Mouse (Mus musculus): ENCODE results near the gene Fez2. TPM values are rescaled to one million over a fixed set of nuclear protein-coding genes. Genes with fewer than 3 reads are reported as not detected.

The Fez2 gene
- 10 to 100 TPM; 31.6 to 34.9 TPM for total RNA-seq (2021)
- long read RNA-seq, experiment 1, transcript Fez2-201 (8 exons, 1,939 nt) = minor isoform, 22 of 76 reads
- long read RNA-seq, experiment 1, transcript Fez2-202 (9 exons, 2,041 nt) = major isoform, 45 of 76 reads
- long read RNA-seq, experiment 1, partial matches to known transcripts = 1 of 76 reads
- long read RNA-seq, experiment 1, other reads (novel, unspliced or antisense) = 8 of 76 reads
- long read RNA-seq, experiment 2, transcript Fez2-202 (9 exons, 2,041 nt) = major isoform, 55 of 95 reads
- long read RNA-seq, experiment 2, transcript Fez2-201 (8 exons, 1,939 nt) = minor isoform, 19 of 95 reads
- long read RNA-seq, experiment 2, partial matches to known transcripts = 2 of 95 reads
- long read RNA-seq, experiment 2, other reads (novel, unspliced or antisense) = 18 of 95 reads

DNA sequence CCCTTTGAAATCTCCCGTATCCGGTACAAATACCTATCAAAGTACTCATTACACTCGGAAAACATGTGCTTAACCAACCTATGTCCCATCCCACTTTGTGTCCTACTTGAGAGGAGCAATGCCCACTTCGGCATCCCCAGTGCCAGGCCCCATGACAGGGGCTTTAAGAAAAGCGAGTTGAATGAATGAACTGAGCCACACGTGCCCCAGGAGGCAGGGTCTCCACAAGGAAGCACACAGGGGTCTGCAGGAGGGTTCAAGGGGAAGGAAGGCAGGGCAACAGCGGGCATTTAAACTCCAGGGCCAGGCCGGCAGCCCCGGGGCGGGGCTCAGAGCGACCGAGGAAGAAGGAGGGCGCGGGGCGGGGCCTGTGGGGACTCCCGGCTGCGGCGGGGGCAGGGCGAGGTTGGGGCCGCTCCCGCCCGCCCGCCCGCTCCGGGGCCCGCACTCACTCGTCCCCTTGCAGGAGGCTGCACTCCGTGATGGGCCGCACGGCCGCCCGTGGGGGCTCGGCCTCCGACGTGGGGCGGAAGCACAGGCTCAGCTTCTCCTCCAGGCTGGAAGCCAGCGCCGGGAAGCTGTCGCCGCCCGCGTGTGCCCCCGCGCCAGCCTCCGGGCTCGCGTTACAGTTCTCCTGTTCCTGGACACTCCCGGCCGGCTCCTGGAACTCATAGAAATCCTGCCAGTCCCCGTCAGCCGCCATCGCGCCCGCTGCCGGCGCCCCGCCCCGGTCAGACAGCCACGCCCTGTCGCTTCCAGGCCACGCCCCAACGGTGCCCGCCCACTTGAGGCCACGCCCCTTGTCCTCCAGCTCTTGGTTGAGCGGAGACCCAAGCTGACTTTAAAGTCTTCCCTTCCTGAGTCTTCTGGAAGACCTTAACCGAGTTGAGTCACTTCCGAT, at the start of gene Fez2:
Gene Fez2, minus strand, starts transcription at position 772 of the 901 bp plus-strand sequence.
- peak; percentile 89 to 92 for DNase-seq (ENCODE audit: low spot score in 2 of 2)

DNA sequence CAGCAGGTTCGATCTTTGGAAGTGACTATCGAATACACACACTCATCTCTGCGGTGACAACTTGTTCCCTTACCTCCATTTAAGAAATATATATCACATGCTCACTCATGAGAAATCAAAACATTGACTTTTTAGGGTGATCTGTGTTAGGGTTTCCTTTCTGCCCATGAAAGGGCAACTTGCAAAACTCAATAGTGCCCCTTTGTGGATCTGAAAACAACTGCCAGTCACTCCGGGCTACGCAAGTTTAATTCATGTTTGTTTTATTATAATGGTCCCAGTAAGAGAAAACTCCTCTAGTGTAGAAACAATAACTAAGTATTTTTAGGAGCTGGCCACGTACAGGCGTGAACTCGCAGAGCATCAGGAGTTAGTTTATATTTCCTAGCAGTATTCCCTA, 47.5 kb upstream of the Fez2 start:
- peak in 1 of 2 experiments; percentile 15 for DNase-seq (ENCODE audit: low spot score in 2 of 2)

- DNase-seq (ENCODE audit: low spot score in 2 of 2) = no peak
Measured at GRCm38 (mm10) chr17:78465071-78465470, 47.1 kb upstream of the Fez2 start.

DNA sequence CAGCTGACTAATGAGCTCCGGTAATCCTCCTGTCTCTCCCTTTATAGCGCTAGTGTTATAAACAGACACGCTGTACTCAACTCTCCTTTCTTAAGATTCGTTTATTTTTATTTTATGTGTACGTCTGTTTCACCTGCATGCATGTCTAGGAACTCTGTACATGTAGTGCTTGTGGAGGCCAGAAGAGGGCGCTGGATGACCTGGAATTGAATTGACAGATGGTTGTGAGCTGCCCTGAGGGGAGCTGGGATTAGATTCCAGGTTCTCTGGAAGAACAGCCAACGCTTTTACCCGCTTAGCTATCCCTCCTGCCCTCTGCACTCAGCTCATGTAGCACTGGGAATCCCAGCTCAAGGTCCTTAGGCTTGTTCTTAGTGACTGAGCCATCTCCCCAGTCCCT, 42.2 kb upstream of the Fez2 start:
- no peak for DNase-seq (ENCODE audit: low spot score in 2 of 2)

- DNase-seq (ENCODE audit: low spot score in 2 of 2) = peak in 1 of 2 experiments; percentile 18
Measured at GRCm38 (mm10) chr17:78455556-78455955, 37.6 kb upstream of the Fez2 start.

DNA sequence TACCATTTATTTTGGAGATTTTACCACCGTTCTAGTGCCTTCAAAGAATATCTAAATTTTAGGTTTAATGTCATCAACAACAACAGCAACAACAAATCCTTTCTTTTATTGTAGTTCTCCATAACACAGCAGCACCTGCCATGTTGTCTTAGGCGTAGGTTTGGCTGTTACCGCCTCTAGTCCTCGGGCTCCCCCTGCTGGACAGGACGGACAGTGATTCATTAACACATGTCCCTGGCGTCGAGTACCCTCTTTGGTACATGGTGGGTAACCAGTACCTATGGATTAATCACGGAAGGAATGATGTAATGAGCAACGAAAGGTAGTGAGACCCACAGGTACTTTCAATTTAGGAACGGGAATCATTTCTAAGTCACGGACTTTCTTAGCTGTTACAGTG, 37.2 kb upstream of the Fez2 start:
- DNase-seq (ENCODE audit: low spot score in 2 of 2) = peak; percentile 52 to 69

DNA sequence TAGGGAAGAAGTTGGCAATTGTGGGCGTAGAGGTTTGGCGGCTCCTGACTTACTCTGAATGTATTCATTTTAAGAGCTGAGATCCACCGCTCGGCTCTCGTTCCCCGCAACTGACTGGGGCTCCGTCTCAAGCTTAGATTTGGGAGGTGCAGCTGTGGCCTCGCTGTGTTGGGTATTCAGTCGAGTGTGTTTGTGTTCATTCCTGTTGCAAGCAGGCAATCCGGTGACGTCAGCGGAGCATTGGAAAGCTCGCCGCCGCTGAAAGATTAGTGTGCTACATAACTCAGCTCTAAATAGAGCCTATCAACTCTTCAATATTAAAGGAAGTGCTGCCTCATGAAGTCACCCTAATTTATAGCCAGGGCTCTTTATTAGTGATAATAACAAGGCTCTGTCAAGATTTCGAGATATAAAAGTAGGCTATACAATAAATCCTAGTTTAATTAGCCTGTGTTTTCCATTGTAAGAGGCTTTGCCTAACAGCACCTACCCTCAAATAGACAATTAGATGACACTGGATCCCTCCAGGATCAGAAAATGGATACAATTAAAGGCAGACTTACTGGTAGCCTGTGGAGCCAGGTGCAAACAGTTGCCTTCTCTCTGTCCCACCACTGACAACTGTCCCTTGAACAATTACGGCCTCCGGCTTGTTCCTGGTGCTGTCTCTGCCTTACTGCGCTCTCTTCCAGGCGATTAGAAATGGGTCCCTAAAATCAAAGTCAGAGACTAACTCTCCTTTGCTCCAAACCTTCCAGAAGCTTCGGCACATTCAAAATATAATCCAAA, 36.4 kb upstream of the Fez2 start:
- peak; percentile 19 to 44 for DNase-seq (ENCODE audit: low spot score in 2 of 2)

GRCm38 (mm10) chr17:78453529-78453928, 35.6 kb upstream of the Fez2 start:
- no peak for DNase-seq (ENCODE audit: low spot score in 2 of 2)

- no peak for DNase-seq (ENCODE audit: low spot score in 2 of 2)
Measured at GRCm38 (mm10) chr17:78451886-78452285, 33.9 kb upstream of the Fez2 start.

GRCm38 (mm10) chr17:78451332-78451793, 33.4 kb upstream of the Fez2 start:
- DNase-seq (ENCODE audit: low spot score in 2 of 2) = no peak

GRCm38 (mm10) chr17:78449635-78450197, 31.8 kb upstream of the Fez2 start:
- DNase-seq (ENCODE audit: low spot score in 2 of 2) = no peak

DNA sequence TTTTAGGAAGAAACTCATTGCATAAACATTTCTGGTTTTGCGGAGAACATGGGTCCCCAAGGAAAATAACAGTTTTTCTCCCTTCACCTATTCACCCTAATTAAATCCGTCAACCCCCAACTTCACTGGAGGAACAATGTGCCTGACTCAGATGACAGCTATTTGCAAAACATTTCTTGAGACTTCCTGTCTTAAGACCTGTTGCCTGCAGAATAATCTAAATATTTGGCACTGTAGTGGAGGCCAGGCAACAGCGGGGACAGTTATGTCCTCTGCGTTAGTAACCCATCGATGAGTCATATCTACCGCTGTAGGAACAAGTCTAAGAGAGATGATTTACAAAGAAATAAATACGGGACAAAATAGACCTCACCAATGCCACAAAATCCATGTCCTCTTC, 26.9 kb upstream of the Fez2 start:
- no peak for DNase-seq (ENCODE audit: low spot score in 2 of 2)

- DNase-seq (ENCODE audit: low spot score in 2 of 2) = no peak
Measured at GRCm38 (mm10) chr17:78440771-78441170, 22.8 kb upstream of the Fez2 start.

- no peak for DNase-seq (ENCODE audit: low spot score in 2 of 2)
Measured at GRCm38 (mm10) chr17:78437161-78437560, 19.2 kb upstream of the Fez2 start.

DNA sequence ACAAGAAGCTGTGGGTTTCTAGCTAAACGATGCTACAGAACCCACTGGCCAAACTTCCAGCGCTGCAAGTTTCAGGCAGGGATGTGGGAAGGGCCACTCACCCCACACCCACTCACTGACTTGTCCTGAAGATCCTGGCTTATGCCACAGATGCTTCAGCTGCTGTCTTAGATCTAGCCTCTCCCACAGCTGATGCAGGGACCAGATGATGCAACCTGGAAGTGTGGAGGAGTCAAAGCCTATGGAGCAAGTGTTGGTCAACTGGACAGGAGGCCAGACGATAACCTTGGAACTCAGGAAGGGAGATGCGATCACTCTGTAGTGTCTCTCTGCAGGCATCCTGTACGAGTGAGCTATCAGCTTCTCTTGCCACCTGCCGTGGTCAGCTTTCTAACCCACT, 17.7 kb upstream of the Fez2 start:
- DNase-seq (ENCODE audit: low spot score in 2 of 2) = no peak

DNA sequence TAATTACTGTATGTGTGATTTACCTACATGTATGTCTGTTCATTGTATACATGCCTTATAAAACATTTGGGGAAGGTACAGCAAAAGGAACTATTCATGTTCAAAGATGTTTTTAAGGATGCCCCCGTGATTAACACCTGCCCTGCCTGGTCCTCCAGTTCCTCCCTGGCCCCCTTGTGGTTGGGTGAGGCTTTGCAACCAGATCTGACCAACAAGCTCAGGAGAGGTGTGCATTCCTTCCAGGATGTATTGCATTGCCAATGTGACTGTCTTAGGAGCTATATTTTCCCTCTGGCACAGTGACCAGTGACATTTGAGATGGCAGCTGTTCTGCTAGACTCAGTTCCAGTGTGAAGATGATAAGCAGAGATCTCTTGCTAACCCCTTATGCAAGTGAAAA, 16.8 kb upstream of the Fez2 start:
- DNase-seq (ENCODE audit: low spot score in 2 of 2) = no peak

DNA sequence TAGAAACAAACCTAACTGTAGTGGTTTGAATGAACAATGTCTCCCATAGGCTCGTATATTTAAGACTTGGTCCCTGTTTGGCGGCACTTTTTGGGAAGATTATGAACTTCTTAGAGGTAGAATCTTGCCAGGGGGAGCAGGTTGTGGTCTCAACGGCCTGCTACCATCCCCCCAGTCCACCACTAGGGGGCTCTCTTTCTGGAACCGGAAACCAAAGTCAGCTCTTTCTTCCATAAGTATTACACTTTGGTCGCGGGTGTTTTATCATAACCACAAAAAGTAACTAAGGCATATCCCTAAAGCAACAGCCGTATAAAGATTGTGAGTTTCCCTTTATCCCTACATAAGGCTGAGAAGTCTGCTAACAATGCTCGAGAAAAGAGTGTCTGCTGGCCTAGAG, 12.4 kb upstream of the Fez2 start:
- DNase-seq (ENCODE audit: low spot score in 2 of 2) = no peak

GRCm38 (mm10) chr17:78429051-78429450, 11.1 kb upstream of the Fez2 start:
- DNase-seq (ENCODE audit: low spot score in 2 of 2) = no peak

DNA sequence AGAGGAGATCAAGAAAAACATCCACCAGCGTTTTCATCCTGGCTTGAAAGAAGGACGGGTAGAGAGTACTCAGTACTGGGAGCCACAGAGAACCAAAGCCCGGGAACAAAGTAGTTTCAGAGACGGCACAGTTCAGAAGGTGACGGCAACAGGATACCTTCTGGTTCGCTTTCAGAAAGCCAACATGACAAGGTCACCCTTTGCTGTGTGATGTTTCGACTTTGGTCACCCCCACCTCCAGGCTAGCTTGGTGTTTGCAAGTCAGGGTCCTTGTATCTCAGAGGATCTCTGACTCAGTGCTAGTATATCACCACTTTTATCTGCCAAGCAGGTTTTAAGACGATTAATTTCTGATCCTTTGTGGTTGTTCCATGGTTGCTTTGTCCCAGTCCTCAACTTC, 7.1 kb upstream of the Fez2 start:
- DNase-seq (ENCODE audit: low spot score in 2 of 2) = no peak

GRCm38 (mm10) chr17:78419216-78419615, 1.3 kb upstream of the Fez2 start:
- no peak for DNase-seq (ENCODE audit: low spot score in 2 of 2)

GRCm38 (mm10) chr17:78415255-78415654, 2.7 kb downstream of the Fez2 start:
- no peak for DNase-seq (ENCODE audit: low spot score in 2 of 2)
